Mouse (Mus musculus): ENCODE measurements around the gene Slc28a1. TPM values are rescaled to one million over a fixed set of nuclear protein-coding genes. Genes with fewer than 3 reads are reported as not detected.

Gene Slc28a1
- polyA plus RNA-seq, 1 experiment from 2014 or later = 0.51 TPM

- Histone ChIP-seq H3K9me3 (replicated peaks) (no peaks in the 10 kb centered on the region), H3K4me1 (peaks cover 29% of the 10 kb centered on the region), H3K27ac (no peak overlapping the region), H3K36me3 (no peaks in the 10 kb centered on the region), H3K4me2 (peak overlapping the region; percentile 65), H3K27me3 (replicated peaks) (peaks cover 88% of the 10 kb centered on the region), H3K4me3 (peak overlapping the region; percentile 55), H3K9ac (peak overlapping the region; percentile 30; the same call in 1 of the 2 replicates)
- ATAC-seq = no peak
- WGBS (ENCODE audit: insufficient replicate concordance) = 9% methylated on average over 39 of the region's 40 CpGs
Observed at GRCm38 (mm10) chr7:81214153-81214907, 99.7 kb downstream of the Slc28a1 start.

- no peak for ATAC-seq
- no peaks in the 10 kb centered on the region for H3K36me3 ChIP-seq
- no peak overlapping the region for H3K27ac ChIP-seq
- H3K27me3 ChIP-seq (replicated peaks) = peaks cover 72% of the 10 kb centered on the region
- H3K4me1 ChIP-seq = peaks cover 29% of the 10 kb centered on the region
- no peaks in the 10 kb centered on the region for H3K9me3 ChIP-seq (replicated peaks)
- WGBS (ENCODE audit: insufficient replicate concordance) = 81% methylated on average over 1 of the region's 1 CpGs
- no peak overlapping the region for H3K4me2 ChIP-seq
- H3K4me3 ChIP-seq = no peak overlapping the region
- no peak overlapping the region for H3K9ac ChIP-seq
Observed at GRCm38 (mm10) chr7:81215950-81216349, 101.4 kb downstream of the Slc28a1 start.

GRCm38 (mm10) chr7:81219321-81219720, 104.7 kb downstream of the Slc28a1 start:
- H3K4me3 ChIP-seq = no peak overlapping the region
- H3K4me1 ChIP-seq = peaks cover under 1% of the 10 kb centered on the region; the same call in 1 of the 2 replicates
- H3K36me3 ChIP-seq = no peaks in the 10 kb centered on the region
- 56% methylated on average over 7 of the region's 7 CpGs for WGBS (ENCODE audit: insufficient replicate concordance)
- no peak overlapping the region for H3K27ac ChIP-seq
- no peak for ATAC-seq
- H3K27me3 ChIP-seq (replicated peaks) = peaks cover 38% of the 10 kb centered on the region
- H3K9me3 ChIP-seq (replicated peaks) = no peaks in the 10 kb centered on the region
- H3K9ac ChIP-seq = no peak overlapping the region
- H3K4me2 ChIP-seq = no peak overlapping the region

Other genes with a start within 250 kb of the Slc28a1 start
- 29.1 and 30.3 TPM in 2 replicates for gene Wdr73, start 213.5 kb upstream of the Slc28a1 start, polyA plus RNA-seq (2016; fragmentation: Nextera tagmentation; extraction: Ambion mirVana)
- gene Nmb, start 209.7 kb upstream of the Slc28a1 start, polyA plus RNA-seq (2016; fragmentation: Nextera tagmentation; extraction: Ambion mirVana) = 1.6 and 2.4 TPM in 2 replicates
- gene Sec11a, start 167.0 kb upstream of the Slc28a1 start, polyA plus RNA-seq (2016; fragmentation: Nextera tagmentation; extraction: Ambion mirVana) = 123 and 124 TPM in 2 replicates
- gene Zfp592, start 121.1 kb upstream of the Slc28a1 start, polyA plus RNA-seq (2016; fragmentation: Nextera tagmentation; extraction: Ambion mirVana) = 11.9 and 12.0 TPM in 2 replicates
- 0.11 and 0.14 TPM in 2 replicates for gene Alpk3, start 57.2 kb upstream of the Slc28a1 start, polyA plus RNA-seq (2016; fragmentation: Nextera tagmentation; extraction: Ambion mirVana)
- 1.3 and 2.0 TPM in 2 replicates for gene Pde8a, start 98.8 kb downstream of the Slc28a1 start, polyA plus RNA-seq (2016; fragmentation: Nextera tagmentation; extraction: Ambion mirVana)
- 991 and 1,051 TPM in 2 replicates for gene Rps17, start 230.5 kb downstream of the Slc28a1 start, polyA plus RNA-seq (2016; fragmentation: Nextera tagmentation; extraction: Ambion mirVana)